Mouse (Mus musculus) left cerebral cortex, adult 18-20 months (tissue): ENCODE measurements around the gene Zfp410. TPM values are rescaled to one million over a fixed set of nuclear protein-coding genes. Genes with fewer than 3 reads are reported as not detected.
A peak's percentile ranks its signal among the peaks of the same experiment; 100 is the strongest.
"Not testable (repeated sequence)": the region's sequence is repeated elsewhere in the genome, so short reads cannot be mapped to it uniquely, and the experiment has no call there.

ENCODE experiments used
- DNase-seq, 2 experiments: peaks; one replicate each; pipeline ENCODE4 v3.0.0; 2021 to 2022; ENCODE audit warnings: low spot score in 2 of 2, mixed read lengths in 1 of 2
- total RNA-seq, 2 experiments: library from RNA; stranded (reverse); gene quantifications; 2 replicates each; pipeline ENCODE4 v1.2.3; 2021

Gene Zfp410
- total RNA-seq, 2 experiments from 2014 or later: 33.4 to 37.1 TPM

DNA sequence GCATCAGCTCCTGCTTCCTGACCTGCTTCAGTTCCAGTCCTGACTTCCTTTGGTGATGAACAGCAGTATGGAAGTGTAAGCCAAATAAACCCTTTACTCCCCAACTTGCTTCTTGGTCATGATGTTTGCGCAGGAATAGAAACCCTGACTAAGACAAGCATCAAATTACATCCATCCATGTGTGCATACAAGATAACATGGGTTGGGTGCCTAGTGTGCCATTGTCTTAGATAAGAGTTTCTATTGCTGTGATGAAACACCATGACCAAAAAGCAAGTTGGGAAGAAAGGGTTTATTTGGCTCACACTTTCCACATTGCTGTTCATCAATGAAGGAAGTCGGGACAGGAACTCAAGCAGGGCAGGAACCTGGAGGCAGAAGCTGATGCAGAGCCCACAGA is 42.0 kb downstream of the Zfp410 start:
- not testable (repeated sequence) for DNase-seq

DNA sequence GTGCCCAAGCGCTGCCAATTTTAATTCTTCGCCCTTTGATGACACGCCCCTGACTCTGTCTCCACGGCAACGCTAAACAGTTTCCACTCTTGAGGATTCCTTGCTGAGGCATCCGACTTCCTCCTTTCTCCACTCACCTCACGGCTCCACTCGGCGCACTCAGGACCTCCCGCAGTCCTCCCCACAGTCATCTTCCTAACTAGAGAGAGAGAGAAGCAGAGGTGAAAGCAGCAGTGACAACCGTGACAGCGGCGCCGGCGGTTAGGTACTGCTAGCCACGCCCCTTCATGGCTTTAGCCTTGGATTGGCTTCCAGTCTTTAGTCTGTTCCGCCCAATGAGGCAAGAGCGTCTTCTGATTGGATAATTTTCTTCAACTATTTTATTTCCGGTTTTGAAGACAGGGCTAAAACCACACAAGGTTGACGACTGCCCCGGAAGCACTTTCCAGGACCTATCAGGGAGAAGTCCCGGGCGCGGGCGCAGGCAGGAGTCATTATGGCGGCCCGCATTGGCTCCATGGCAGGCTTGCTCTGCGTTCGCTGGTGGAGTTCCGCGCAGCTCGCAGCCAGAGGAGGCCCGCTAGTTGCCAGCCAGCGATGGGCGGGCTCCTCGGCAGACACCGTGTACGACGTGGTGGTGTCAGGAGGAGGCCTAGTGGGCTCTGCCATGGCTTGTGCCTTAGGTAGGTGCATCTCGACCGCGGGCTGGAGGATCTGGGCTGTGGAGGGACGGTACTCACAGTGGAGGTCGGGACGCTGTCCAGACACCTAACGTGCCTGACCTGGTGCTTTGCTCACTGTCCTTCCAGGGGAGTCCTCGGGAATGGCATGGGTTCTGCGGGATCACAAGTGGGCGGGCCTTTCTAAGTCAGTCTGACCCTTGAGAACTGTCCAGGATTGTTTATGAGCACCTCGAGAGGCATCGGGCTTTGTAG is 45.2 kb downstream of the Zfp410 start, which contains the start of the genes Coq6 and Fam161b:
Gene Coq6, plus strand, starts transcription at position 103 of the 935 bp plus-strand sequence.
Gene Fam161b, minus strand, starts transcription at position 279 of the 935 bp plus-strand sequence.
- peak; percentile 95 to 96 for DNase-seq

- no peak for DNase-seq
Measured at GRCm38 (mm10) chr12:84362872-84363271, 46.2 kb downstream of the Zfp410 start.

GRCm38 (mm10) chr12:84364291-84364690 is 47.6 kb downstream of the Zfp410 start:
- no peak for DNase-seq

GRCm38 (mm10) chr12:84365137-84365536 is 48.5 kb downstream of the Zfp410 start:
- no peak for DNase-seq

GRCm38 (mm10) chr12:84366971-84367370 is 50.3 kb downstream of the Zfp410 start:
- no peak for DNase-seq

GRCm38 (mm10) chr12:84371647-84372046 is 55.0 kb downstream of the Zfp410 start:
- DNase-seq: no peak

DNA sequence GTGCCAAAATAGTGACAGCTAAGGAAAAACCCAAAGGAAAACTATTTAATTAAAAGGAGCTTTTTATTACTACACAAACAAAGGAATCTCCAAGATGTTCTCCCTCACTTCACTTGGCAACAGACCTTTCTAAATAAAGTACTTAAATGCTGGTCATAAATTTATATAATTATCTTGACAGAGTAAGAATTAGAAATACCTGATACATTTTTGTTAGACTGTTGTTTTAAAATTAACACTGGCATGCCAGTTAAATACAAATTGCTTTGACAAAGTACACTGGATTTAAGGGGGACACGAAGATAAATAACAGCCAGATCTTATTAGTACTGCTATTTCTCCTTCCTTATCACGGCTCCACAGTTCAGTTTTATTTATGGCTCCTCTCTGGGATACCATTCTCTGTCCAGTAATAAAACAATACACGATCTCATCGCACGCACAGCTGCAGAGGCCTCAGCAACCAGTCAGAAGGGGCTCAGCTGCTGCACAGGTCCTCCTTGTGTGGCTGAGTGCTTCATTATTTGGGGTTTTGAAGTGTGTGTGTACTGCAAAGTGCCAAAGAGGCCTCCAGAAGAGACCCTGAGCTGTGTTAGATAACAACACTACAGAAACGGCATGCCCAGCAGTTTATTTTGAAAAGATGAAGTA is 57.3 kb downstream of the Zfp410 start:
- no peak for DNase-seq

GRCm38 (mm10) chr12:84382369-84382768 is 65.7 kb downstream of the Zfp410 start:
- DNase-seq: no peak

DNA sequence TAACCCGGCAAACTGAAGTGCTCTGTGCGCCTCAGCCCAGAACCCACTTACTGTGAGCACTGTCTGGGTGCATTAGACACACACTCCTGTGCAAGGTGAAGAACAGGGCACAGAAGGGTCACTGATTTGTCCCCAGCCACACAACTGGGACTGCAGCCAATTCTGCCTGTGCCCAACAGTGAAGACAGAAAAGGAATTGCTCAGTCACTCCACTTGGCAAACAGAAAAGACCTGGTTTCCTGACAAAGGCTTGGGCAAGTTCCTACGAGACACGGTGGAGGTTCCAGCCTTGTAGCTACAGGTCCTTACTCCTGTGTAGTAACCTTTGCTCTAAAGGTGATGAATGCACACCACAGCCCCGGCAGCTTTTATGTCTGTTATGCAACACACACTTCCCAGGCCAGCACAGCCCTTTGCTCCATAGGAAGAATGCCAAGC is 68.0 kb downstream of the Zfp410 start:
- DNase-seq: no peak

GRCm38 (mm10) chr12:84385408-84385807 is 68.8 kb downstream of the Zfp410 start:
- no peak for DNase-seq

- DNase-seq: no peak
Measured at GRCm38 (mm10) chr12:84388097-84388496, 71.4 kb downstream of the Zfp410 start.

DNA sequence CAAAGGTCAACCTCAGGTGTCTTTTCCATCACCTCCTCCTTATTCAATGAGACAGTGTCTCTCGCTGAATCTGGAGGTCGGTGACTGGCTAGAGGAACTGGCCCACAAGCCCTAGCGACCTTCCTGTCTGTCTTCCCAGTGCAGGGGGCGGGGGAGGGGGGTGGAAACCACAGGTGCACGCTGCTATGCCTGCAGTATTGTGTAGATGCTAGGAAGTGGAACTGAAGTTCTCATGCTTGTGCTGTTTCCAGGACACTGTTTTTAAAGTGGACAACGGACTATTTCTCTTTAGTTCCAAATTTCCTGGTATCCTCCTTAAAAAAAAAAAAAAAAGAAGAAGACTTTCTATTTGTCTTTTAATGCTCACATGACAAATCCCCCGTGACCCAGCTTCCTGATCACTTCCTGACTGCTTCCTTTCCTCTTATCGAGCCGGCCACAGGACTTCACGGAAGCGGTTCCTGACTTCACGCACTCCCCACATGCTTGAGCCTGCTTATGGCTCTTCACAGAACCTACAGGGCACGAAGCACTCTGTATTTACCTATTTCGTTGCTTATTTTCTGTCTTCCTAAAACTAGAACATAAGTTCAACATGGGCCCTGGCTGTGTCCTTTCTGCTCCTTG is 72.2 kb downstream of the Zfp410 start:
- DNase-seq: no peak

- no peak for DNase-seq
Measured at GRCm38 (mm10) chr12:84390336-84390735, 73.7 kb downstream of the Zfp410 start.

- no peak for DNase-seq
Measured at GRCm38 (mm10) chr12:84392681-84393080, 76.0 kb downstream of the Zfp410 start.

Other genes with a start within 250 kb of the Zfp410 start
- 1 to 10 TPM; 5.7 to 6.6 TPM for gene Acot5, start 247.5 kb upstream of the Zfp410 start, total RNA-seq
- 1 to 10 TPM; 4.3 TPM for gene Acot6, start 216.2 kb upstream of the Zfp410 start, total RNA-seq
- 10 to 100 TPM; 90.2 to 94.7 TPM for gene Dnal1, start 202.5 kb upstream of the Zfp410 start, total RNA-seq
- 1 to 10 TPM; 4.2 to 6.9 TPM for gene Pnma1, start 168.4 kb upstream of the Zfp410 start, total RNA-seq
- gene Elmsan1, start 98.0 kb upstream of the Zfp410 start, total RNA-seq: 10 to 100 TPM; 18.2 to 19.8 TPM
- gene Ptgr2, start 31.6 kb upstream of the Zfp410 start, total RNA-seq: 10 to 100 TPM; 34.1 to 43.7 TPM
- 10 to 100 TPM; 26.0 to 26.8 TPM for gene Coq6, start 44.8 kb downstream of the Zfp410 start, total RNA-seq
- 10 to 100 TPM; 11.9 to 14.8 TPM for gene Fam161b, start 45.0 kb downstream of the Zfp410 start, total RNA-seq
- gene Entpd5, start 92.2 kb downstream of the Zfp410 start, total RNA-seq: 10 to 100 TPM; 24.4 to 24.6 TPM
- 1 to 10 TPM; 6.5 to 9.7 TPM for gene Bbof1, start 92.2 kb downstream of the Zfp410 start, total RNA-seq
- gene Rnf113a2, start 100.3 kb downstream of the Zfp410 start, total RNA-seq: 10 to 100 TPM; 11.1 to 13.0 TPM
- 10 to 100 TPM; 51.2 to 54.9 TPM for gene Aldh6a1, start 134.2 kb downstream of the Zfp410 start, total RNA-seq
- gene Lin52, start 134.6 kb downstream of the Zfp410 start, total RNA-seq: 10 to 100 TPM; 25.2 to 25.7 TPM